Mouse (Mus musculus) cortical plate, adult 2 months (tissue): ENCODE measurements around the gene Fgf9.

Experiments used
- CTCF ChIP-seq: fragments of 200-500 bp; IDR thresholded peaks from 2 replicates; pipeline ENCODE4 v1.5.1; 2011; ENCODE audit warnings: mild to moderate bottlenecking, control low read depth, low read length; ENCODE audit not compliant: insufficient read depth; ENCODE audit errors: extremely low read depth
- POLR2A ChIP-seq: fragments of 200-500 bp; IDR thresholded peaks from 2 replicates; pipeline ENCODE4 v1.6.1; 2011; ENCODE audit warnings: mild to moderate bottlenecking, low read length, control low read depth; ENCODE audit not compliant: insufficient read depth; ENCODE audit errors: extremely low read depth

GRCm38 (mm10) chr14:58075433-58076029, 5.2 kb downstream of the Fgf9 start:
- no peak for TF ChIP-seq POLR2A
- TF ChIP-seq CTCF, result no peak
